Mouse (Mus musculus) thymus, adult 2 months (tissue): ENCODE data around the gene Adamts3.

Experiments
- CTCF ChIP-seq: fragments of 200-500 bp; IDR thresholded peaks from 2 replicates; pipeline ENCODE4 v1.5.1; 2012; ENCODE audit warnings: mild to moderate bottlenecking, control low read depth, low read length, moderate library complexity, borderline replicate concordance; ENCODE audit not compliant: control insufficient read depth, poor library complexity, insufficient read depth; ENCODE audit errors: extremely low read depth
- POLR2A ChIP-seq: fragments of 200-500 bp; IDR thresholded peaks from 2 replicates; pipeline ENCODE4 v1.6.1; 2012; ENCODE audit warnings: mild to moderate bottlenecking, low read length, control low read depth, moderate library complexity; ENCODE audit not compliant: control insufficient read depth, poor library complexity, insufficient read depth; ENCODE audit errors: extremely low read depth

- no peak for TF ChIP-seq POLR2A
- TF ChIP-seq CTCF: no peak
Measured at GRCm38 (mm10) chr5:89709459-89709858, 173.7 kb downstream of the Adamts3 start.
